Mouse (Mus musculus) liver, embryonic 11.5 days (tissue): ENCODE measurements around the gene March10. TPM values are rescaled to one million over a fixed set of nuclear protein-coding genes. Genes with fewer than 3 reads are reported as not detected.

Experiments
- ATAC-seq: fragments of 200-750 bp; cut with Nextera tagmentation; replicated peaks from 2 replicates; pipeline ENCODE4 v1.8.0; 2017; ENCODE audit warnings: moderate number of reproducible peaks, mild to moderate bottlenecking, moderate TSS enrichment, moderate library complexity; ENCODE audit not compliant: low FRiP score
- DNase-seq: peaks from one replicate; pipeline ENCODE4 v3.0.0-alpha.2; 2017; ENCODE audit warnings: low spot score
- H3K27ac ChIP-seq: fragments of 300-500 bp; sonication (generic); 2 replicates; pipeline ENCODE4 v1.5.1; 2014; ENCODE audit warnings: mild to moderate bottlenecking, low read depth, low read length, control low read depth
- H3K27me3 ChIP-seq: fragments of 300-500 bp; sonication (generic); replicated peaks from 2 replicates; pipeline ENCODE4 v1.6.1; 2014; ENCODE audit warnings: low read length, mixed read lengths; ENCODE audit not compliant: control insufficient read depth, insufficient read depth
- H3K36me3 ChIP-seq: fragments of 300-500 bp; sonication (generic); 2 replicates; pipeline ENCODE4 v1.6.1; 2014; ENCODE audit warnings: mild to moderate bottlenecking, low read length, moderate library complexity, mixed read lengths; ENCODE audit not compliant: control insufficient read depth, insufficient read depth
- H3K4me1 ChIP-seq: fragments of 300-500 bp; sonication (generic); replicated peaks from 2 replicates; pipeline ENCODE4 v1.6.1; 2014; ENCODE audit warnings: low read length, mixed read lengths; ENCODE audit not compliant: control insufficient read depth, insufficient read depth
- H3K4me2 ChIP-seq: fragments of 300-500 bp; sonication (generic); 2 replicates; pipeline ENCODE4 v1.6.1; 2014; ENCODE audit warnings: mild to moderate bottlenecking, control low read depth, moderate library complexity
- H3K4me3 ChIP-seq: fragments of 300-500 bp; sonication (generic); 2 replicates; pipeline ENCODE4 v1.5.1; 2014; ENCODE audit warnings: low read depth, low read length, control low read depth
- H3K9ac ChIP-seq: fragments of 300-500 bp; sonication (generic); 2 replicates; pipeline ENCODE4 v1.6.1; 2014; ENCODE audit warnings: low read depth, low read length, control low read depth
- H3K9me3 ChIP-seq: fragments of 300-500 bp; sonication (generic); 2 replicates; pipeline ENCODE4 v1.6.1; 2016; ENCODE audit warnings: low read length, inconsistent platforms, mixed read lengths; ENCODE audit not compliant: control insufficient read depth
- WGBS: fragments of 180-500 bp; shearing (Covaris S2); extraction: QIAGEN DNeasy Blood & Tissue Kit; methylation state at CpG from one replicate; pipeline ENCODE4 v1.1.7; 2014; 5-methylcytosine and 5-hydroxymethylcytosine counted together
- polyA plus RNA-seq: library from polyadenylated mRNA; unstranded; fragments of >200 nt; fragmentation: Nextera tagmentation; extraction: Ambion mirVana; gene quantifications from 2 replicates; pipeline ENCODE4 v1.2.1, GENCODE M21; 2014

Gene March10
- polyA plus RNA-seq, 1 experiment from 2014 or later: not detected

DNA sequence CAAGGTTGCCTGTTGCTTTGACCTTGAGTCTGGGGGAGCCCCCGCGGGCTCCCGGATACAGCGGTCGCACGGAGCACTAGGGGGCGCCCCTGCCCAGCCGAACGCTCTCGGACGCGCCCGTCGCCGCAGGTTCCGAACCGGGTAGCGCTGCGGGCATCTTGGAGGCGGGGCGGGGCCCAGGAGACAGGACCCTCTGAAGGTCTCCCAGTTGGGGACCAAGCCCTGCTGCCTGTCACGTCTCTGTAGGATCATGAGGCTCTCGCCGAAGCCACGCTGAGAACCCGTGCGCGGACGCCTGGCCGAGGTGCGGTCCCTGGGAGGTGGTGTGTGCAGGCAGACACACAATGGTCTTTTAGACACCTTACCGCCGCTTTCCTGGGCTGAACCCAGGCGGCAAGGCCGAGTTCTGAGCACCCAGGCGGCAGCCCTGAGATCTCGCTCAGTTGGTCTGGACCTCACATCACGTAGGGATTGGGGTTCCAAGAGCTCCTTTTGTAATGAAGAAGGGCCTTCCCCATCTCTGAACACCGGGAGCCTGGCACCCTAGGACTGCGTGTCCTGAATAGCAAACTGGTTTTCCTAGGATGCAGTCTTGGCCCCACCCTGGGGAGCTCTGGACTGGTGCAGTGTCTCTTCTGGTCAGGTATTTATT is 93.5 kb downstream of the March10 start:
- peaks cover 15% of the 10 kb centered on the region for H3K27me3 ChIP-seq
- no peak overlapping the region; the same call in 1 of the 2 replicates for H3K27ac ChIP-seq
- 2% methylated on average over 40 of the region's 40 CpGs for WGBS
- H3K4me2 ChIP-seq: peak overlapping the region; percentile 82
- H3K9me3 ChIP-seq: no peaks in the 10 kb centered on the region
- no peaks in the 10 kb centered on the region for H3K36me3 ChIP-seq
- peaks cover 46% of the 10 kb centered on the region for H3K4me1 ChIP-seq
- DNase-seq (peak; percentile 84), ATAC-seq (peak; percentile 46)
- H3K9ac ChIP-seq: peak overlapping the region; percentile 55
- H3K4me3 ChIP-seq: peak overlapping the region; percentile 57

DNA sequence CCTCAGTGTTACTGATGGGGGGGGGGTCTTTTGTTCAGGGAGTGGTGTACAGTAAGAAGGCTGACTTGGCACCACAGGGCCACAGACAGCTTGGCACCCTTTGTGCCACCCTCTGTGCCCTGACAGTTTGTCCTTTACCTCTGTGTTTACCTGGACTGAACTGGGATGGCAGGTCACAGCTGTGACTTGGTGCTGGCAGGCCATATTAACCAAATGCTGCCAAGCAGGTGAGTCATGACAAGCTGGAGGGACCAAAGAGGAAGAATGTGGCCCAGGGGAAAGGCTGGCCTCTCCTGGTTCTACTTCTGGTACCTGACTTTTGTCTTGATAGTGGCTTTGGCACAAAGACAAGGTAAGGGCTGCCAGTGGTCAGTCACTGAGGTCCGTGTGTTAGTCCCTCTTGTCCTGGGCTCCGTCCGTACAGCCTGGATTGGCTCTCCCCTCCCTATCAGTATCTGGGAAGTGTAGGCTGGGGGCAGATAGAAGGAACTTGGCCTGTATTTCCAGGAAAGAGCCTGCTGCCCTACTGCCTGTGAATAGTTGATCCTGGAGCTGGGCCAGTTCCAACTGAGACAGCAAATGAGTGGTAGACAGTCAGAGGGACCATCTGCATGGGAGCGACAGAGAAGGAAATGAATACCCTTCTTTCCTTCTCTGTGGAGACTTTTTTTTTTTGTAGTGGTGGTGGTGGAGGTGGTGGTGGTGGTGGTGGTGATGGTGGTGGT is 94.3 kb downstream of the March10 start:
- DNase-seq (no peak), ATAC-seq (no peak)
- H3K4me2 ChIP-seq: no peak overlapping the region
- peaks cover 41% of the 10 kb centered on the region for H3K4me1 ChIP-seq
- H3K36me3 ChIP-seq: no peaks in the 10 kb centered on the region
- H3K4me3 ChIP-seq: no peak overlapping the region
- no peaks in the 10 kb centered on the region for H3K9me3 ChIP-seq
- 87% methylated on average over 4 of the region's 4 CpGs for WGBS
- H3K9ac ChIP-seq: no peak overlapping the region
- no peak overlapping the region for H3K27ac ChIP-seq
- peaks cover 15% of the 10 kb centered on the region for H3K27me3 ChIP-seq

DNA sequence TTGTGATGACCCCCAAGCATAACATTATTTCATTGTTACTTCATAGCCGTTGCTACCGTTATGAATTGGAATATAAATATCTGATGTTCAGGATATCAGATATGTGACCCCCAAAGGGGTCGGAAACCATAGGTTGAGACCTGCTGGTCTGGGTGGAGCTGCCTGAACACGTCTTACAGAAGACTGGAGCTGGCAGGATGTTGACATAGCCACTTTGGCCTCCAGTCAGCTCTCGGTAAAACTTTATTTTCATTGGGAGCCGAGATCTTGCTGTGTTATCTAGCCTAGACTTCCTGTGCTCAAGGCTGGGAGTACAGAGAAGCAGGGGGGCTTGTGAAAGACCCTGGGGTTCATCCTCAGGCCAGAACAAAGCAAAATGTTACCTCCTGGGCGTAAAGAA is 100.2 kb downstream of the March10 start:
- no peak for DNase-seq
- Histone ChIP-seq H3K9ac (no peak overlapping the region), H3K27me3 (no peaks in the 10 kb centered on the region), H3K36me3 (no peaks in the 10 kb centered on the region), H3K9me3 (no peaks in the 10 kb centered on the region), H3K27ac (no peak overlapping the region), H3K4me2 (no peak overlapping the region), H3K4me1 (peaks cover 25% of the 10 kb centered on the region), H3K4me3 (no peak overlapping the region)
- ATAC-seq: no peak
- 46% methylated on average over 7 of the region's 7 CpGs for WGBS

DNA sequence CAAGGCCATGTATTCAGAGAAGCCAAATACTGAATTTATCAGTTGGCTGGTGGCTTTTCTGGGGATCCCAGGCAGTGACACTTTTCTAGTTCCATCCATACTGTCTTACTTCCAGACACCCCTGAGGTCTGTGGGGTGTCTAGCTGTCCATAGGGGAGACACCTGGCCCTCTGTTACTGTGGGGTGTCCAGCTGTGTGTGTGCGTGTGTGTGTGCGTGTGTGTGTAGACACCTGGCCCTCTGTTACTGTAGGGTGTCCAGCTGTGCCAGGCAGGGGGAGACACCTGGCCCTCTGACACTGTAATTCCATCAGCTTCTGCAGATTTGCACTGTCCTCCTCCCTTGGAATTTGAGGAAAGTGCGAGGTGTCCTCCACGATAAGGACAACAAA is 102.6 kb downstream of the March10 start:
- Histone ChIP-seq H3K27ac (no peak overlapping the region), H3K9me3 (no peaks in the 10 kb centered on the region), H3K36me3 (no peaks in the 10 kb centered on the region), H3K27me3 (no peaks in the 10 kb centered on the region), H3K4me3 (no peak overlapping the region), H3K9ac (no peak overlapping the region), H3K4me1 (peaks cover 41% of the 10 kb centered on the region), H3K4me2 (no peak overlapping the region)
- ATAC-seq (no peak), DNase-seq (no peak)
- WGBS: 92% methylated on average over 4 of the region's 4 CpGs

DNA sequence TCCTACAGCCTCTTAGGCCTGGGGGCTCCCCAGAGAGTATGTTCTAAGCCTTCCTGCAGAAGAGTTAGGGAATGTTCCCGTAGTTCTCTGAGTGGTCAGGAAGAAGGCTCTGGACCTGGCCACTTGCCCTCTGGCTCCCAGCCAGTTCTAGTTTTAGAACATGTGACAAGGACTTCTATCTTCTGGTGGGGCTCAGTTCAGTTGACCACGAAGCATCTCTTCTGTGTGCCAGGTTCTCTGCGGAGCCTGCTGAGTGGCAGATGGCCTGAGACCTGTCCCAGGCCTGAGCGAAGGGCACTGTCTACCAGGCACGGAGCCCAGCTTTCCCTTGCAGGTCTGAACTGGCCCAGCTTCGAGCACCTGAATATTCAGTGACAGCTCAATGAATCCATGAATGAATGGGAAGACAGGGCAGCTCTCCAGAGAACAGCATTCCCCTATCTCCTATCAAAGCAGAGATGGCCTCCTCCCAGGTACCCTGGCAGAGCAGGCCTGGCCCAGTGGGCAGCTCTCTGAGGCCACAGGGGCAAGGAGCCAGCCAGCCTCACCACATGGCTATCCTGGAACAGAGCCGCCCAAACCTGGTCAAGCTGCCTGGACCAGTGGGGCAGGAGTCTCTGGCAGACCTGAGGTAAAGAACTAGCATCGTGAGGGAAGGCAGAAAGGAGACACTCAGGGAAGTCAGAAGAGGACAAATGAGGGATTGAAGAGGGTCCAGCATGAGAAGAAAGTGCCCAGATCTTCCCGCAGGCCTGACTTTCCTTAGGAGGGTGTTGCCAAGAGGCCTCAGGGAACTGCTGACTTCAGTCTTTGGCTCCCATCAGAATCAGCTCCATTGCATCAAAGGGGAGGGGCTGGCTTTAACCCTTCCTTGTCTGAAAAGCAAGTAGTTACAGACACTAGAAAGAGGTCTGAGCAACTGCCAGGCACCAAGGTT is 103.3 kb downstream of the March10 start:
- peaks cover 41% of the 10 kb centered on the region for H3K4me1 ChIP-seq
- no peak overlapping the region for H3K4me2 ChIP-seq
- no peak overlapping the region for H3K9ac ChIP-seq
- DNase-seq: no peak
- no peaks in the 10 kb centered on the region for H3K27me3 ChIP-seq
- no peak overlapping the region for H3K4me3 ChIP-seq
- no peak for ATAC-seq
- H3K36me3 ChIP-seq: no peaks in the 10 kb centered on the region
- WGBS: 62% methylated on average over 9 of the region's 9 CpGs
- H3K27ac ChIP-seq: peak overlapping the region; percentile 38; the same call in 1 of the 2 replicates
- no peaks in the 10 kb centered on the region for H3K9me3 ChIP-seq

DNA sequence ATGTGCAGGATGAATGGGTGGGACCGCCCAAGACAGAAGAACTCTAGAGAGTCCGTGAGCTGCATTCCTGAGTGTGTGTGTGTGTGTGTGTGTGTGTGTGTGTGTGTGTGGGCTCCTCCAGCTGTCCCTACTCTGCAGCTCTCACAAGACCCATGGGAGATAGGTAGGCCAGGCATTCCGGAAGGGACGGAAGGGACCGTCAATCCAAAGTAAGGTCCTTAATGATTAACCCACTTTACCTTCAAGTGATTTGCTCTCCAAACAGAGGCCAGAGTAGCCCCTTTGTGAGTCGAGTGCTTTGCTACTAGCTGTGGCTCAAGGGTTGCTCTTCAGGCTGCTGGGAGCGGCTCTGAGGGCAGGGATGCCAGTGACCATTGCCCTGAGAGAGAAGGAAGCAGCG is 104.4 kb downstream of the March10 start:
- Histone ChIP-seq H3K27me3 (no peaks in the 10 kb centered on the region), H3K36me3 (no peaks in the 10 kb centered on the region), H3K9me3 (no peaks in the 10 kb centered on the region), H3K27ac (no peak overlapping the region), H3K4me3 (no peak overlapping the region), H3K4me2 (no peak overlapping the region), H3K4me1 (peaks cover 41% of the 10 kb centered on the region), H3K9ac (no peak overlapping the region)
- ATAC-seq (no peak), DNase-seq (no peak)
- 77% methylated on average over 8 of the region's 8 CpGs for WGBS

DNA sequence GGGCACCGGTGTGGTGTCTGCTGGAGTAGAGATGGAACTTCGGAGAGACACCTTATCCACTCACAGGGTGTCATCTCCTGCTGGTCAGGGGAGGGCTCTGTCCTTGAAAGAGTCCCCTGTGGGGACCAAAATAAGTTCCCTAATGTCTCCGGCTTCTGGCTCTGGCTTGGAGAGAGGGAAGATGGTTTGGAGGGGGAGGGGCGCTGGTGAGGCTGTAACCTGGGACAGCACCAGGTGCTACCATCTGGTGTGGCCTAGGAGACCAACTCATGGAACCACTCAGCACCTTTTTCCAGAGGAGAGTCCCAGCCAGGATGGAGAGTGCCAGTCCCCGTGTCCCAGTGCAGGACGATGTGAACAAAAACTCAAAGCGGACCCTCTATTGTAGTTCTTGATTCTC is 105.9 kb downstream of the March10 start:
- Histone ChIP-seq H3K27ac (no peak overlapping the region; the same call in 1 of the 2 replicates), H3K27me3 (no peaks in the 10 kb centered on the region), H3K4me2 (no peak overlapping the region), H3K9ac (no peak overlapping the region), H3K36me3 (no peaks in the 10 kb centered on the region), H3K4me1 (peaks cover 34% of the 10 kb centered on the region), H3K4me3 (no peak overlapping the region), H3K9me3 (no peaks in the 10 kb centered on the region)
- DNase-seq (no peak), ATAC-seq (no peak)
- WGBS: 81% methylated on average over 7 of the region's 7 CpGs

DNA sequence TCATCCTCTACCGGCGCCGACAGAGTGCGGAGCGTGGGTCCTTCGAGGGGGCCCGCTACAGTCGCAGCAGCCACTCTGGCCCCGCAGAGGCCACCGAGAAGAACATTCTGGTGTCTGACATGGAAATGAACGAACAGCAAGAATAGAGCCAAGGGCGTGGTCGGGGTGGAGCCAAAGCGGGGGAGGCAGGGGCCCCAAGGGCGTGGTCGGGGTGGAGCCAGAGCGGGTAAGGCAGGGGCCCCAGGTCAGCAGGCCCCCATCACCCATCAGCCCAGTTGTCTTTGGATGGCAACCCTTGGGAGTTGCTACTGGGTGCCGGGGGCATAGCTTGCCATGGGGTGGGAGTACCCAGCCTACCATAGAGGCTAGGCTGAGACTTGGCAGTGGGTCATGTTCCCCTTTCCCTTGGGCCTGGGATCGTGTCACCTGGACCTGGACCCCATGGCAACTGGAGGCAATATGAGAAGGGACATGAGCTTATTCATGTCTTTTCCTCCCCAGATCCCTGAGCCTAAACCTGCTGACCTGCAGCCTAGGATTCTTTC is 106.7 kb downstream of the March10 start:
- Histone ChIP-seq H3K4me3 (peak overlapping the region; percentile 15; the same call in 1 of the 2 replicates), H3K36me3 (no peaks in the 10 kb centered on the region), H3K4me2 (peak overlapping the region; percentile 46), H3K9ac (no peak overlapping the region), H3K27me3 (no peaks in the 10 kb centered on the region), H3K9me3 (no peaks in the 10 kb centered on the region), H3K4me1 (peaks cover 34% of the 10 kb centered on the region), H3K27ac (peak overlapping the region; percentile 32; the same call in 1 of the 2 replicates)
- 77% methylated on average over 19 of the region's 19 CpGs for WGBS
- peak; percentile 74 for ATAC-seq
- no peak for DNase-seq
